Mouse (Mus musculus) forebrain, embryonic 14.5 days (tissue): Measurements from ENCODE around the gene Agbl1. TPM values are rescaled to one million over a fixed set of nuclear protein-coding genes. Genes with fewer than 3 reads are reported as not detected.

ENCODE experiments used
- ATAC-seq: fragments of 200-750 bp; cut with Nextera tagmentation; 2 replicates; pipeline ENCODE4 v1.8.0; 2017; ENCODE audit warnings: mild to moderate bottlenecking, moderate library complexity
- DNase-seq: peaks from one replicate; pipeline ENCODE4 v3.0.0-alpha.2; 2015; ENCODE audit warnings: low spot score
- H3K27ac ChIP-seq: fragments of 300-500 bp; sonication (generic); 2 replicates; pipeline ENCODE4 v1.5.1; 2014; ENCODE audit warnings: low read depth, mild to moderate bottlenecking, control low read depth, low read length, moderate library complexity
- H3K27me3 ChIP-seq: fragments of 300-500 bp; sonication (generic); replicated peaks from 2 replicates; pipeline ENCODE4 v1.6.1; 2014; ENCODE audit warnings: low read length, control low read depth, mixed read lengths; ENCODE audit not compliant: control insufficient read depth, insufficient read depth
- H3K36me3 ChIP-seq: fragments of 300-500 bp; sonication (generic); 2 replicates; pipeline ENCODE4 v1.6.1; 2014; ENCODE audit warnings: low read length, control low read depth; ENCODE audit not compliant: control insufficient read depth, insufficient read depth
- H3K4me1 ChIP-seq: fragments of 300-500 bp; sonication (generic); 2 replicates; pipeline ENCODE4 v1.6.1; 2014; ENCODE audit warnings: antibody characterized with exemption, low read length, control low read depth; ENCODE audit not compliant: control insufficient read depth, insufficient read depth
- H3K4me2 ChIP-seq: fragments of 300-500 bp; sonication (generic); 2 replicates; pipeline ENCODE4 v1.6.1; 2014; ENCODE audit warnings: mild to moderate bottlenecking, control low read depth, low read length
- H3K4me3 ChIP-seq: fragments of 300-500 bp; sonication (generic); 2 replicates; pipeline ENCODE4 v1.5.1; 2014; ENCODE audit warnings: low read depth, low read length, control low read depth
- H3K9ac ChIP-seq: fragments of 300-500 bp; sonication (generic); 2 replicates; pipeline ENCODE4 v1.6.1; 2014; ENCODE audit warnings: mild to moderate bottlenecking, low read length, control low read depth, moderate library complexity
- H3K9me3 ChIP-seq: fragments of 300-500 bp; sonication (generic); replicated peaks from 2 replicates; pipeline ENCODE4 v1.6.1; 2016; ENCODE audit warnings: low read length, control low read depth, mixed read lengths; ENCODE audit not compliant: control insufficient read depth
- WGBS: fragments of 180-500 bp; shearing (Covaris S2); extraction: QIAGEN DNeasy Blood & Tissue Kit; methylation state at CpG from one replicate; pipeline ENCODE4 v1.1.7; 2014; 5-methylcytosine and 5-hydroxymethylcytosine counted together
- polyA plus RNA-seq: library from polyadenylated mRNA; unstranded; fragments of >200 nt; fragmentation: Nextera tagmentation; extraction: Ambion mirVana; gene quantifications from 2 replicates; pipeline ENCODE4 v1.2.1, GENCODE M21; 2014

Gene Agbl1
- polyA plus RNA-seq, 1 experiment from 2014 or later: 0.09 TPM

GRCm38 (mm10) chr7:77029019-77029418 lies 799.3 kb downstream of the Agbl1 start:
- Histone ChIP-seq H3K36me3 (no peaks in the 10 kb centered on the region), H3K9ac (no peak overlapping the region), H3K27ac (no peak overlapping the region), H3K9me3 (no peaks in the 10 kb centered on the region), H3K4me3 (no peak overlapping the region), H3K4me1 (no peaks in the 10 kb centered on the region), H3K4me2 (no peak overlapping the region), H3K27me3 (no peaks in the 10 kb centered on the region)
- DNase-seq (no peak), ATAC-seq (no peak)

GRCm38 (mm10) chr7:77076033-77076432 lies 846.3 kb downstream of the Agbl1 start:
- H3K27me3 ChIP-seq: no peaks in the 10 kb centered on the region
- no peaks in the 10 kb centered on the region for H3K9me3 ChIP-seq
- no peak overlapping the region for H3K4me3 ChIP-seq
- no peaks in the 10 kb centered on the region for H3K4me1 ChIP-seq
- H3K36me3 ChIP-seq: no peaks in the 10 kb centered on the region
- no peak overlapping the region for H3K27ac ChIP-seq
- H3K4me2 ChIP-seq: no peak overlapping the region
- ATAC-seq (no peak), DNase-seq (peak; percentile 11)
- H3K9ac ChIP-seq: no peak overlapping the region

- Histone ChIP-seq H3K9me3 (no peaks in the 10 kb centered on the region), H3K4me1 (peaks cover 3% of the 10 kb centered on the region; the same call in 1 of the 2 replicates), H3K4me2 (no peak overlapping the region), H3K27ac (no peak overlapping the region), H3K9ac (no peak overlapping the region), H3K27me3 (no peaks in the 10 kb centered on the region), H3K4me3 (no peak overlapping the region), H3K36me3 (no peaks in the 10 kb centered on the region)
- 19% methylated on average over 1 of the region's 1 CpGs for WGBS
- DNase-seq (peak; percentile 59), ATAC-seq (no peak; the same call in 1 of the 2 replicates)
Observed at GRCm38 (mm10) chr7:77087266-77087665, 857.6 kb downstream of the Agbl1 start.

- Histone ChIP-seq H3K27me3 (no peaks in the 10 kb centered on the region), H3K9me3 (no peaks in the 10 kb centered on the region), H3K4me2 (no peak overlapping the region), H3K36me3 (no peaks in the 10 kb centered on the region), H3K27ac (no peak overlapping the region), H3K9ac (no peak overlapping the region), H3K4me3 (no peak overlapping the region), H3K4me1 (0 out of 2 replicates have a peak, but pooled peaks cover 3% of the 10 kb centered on the region)
- no peak for DNase-seq
- WGBS: 96% methylated on average over 2 of the region's 2 CpGs
- no peak for ATAC-seq
Observed at GRCm38 (mm10) chr7:77095153-77095552, 865.5 kb downstream of the Agbl1 start.

- Histone ChIP-seq H3K9ac (no peak overlapping the region), H3K27me3 (no peaks in the 10 kb centered on the region), H3K36me3 (no peaks in the 10 kb centered on the region), H3K4me3 (no peak overlapping the region), H3K4me1 (no peaks in the 10 kb centered on the region), H3K4me2 (no peak overlapping the region), H3K9me3 (no peaks in the 10 kb centered on the region), H3K27ac (no peak overlapping the region)
- WGBS: 97% methylated on average over 1 of the region's 1 CpGs
- ATAC-seq: no peak
- DNase-seq: no peak
Observed at GRCm38 (mm10) chr7:77114021-77114420, 884.3 kb downstream of the Agbl1 start.

GRCm38 (mm10) chr7:77129045-77129444 lies 899.4 kb downstream of the Agbl1 start:
- WGBS: 82% methylated on average over 1 of the region's 1 CpGs
- H3K9ac ChIP-seq: no peak overlapping the region
- no peak overlapping the region for H3K4me2 ChIP-seq
- ATAC-seq: no peak
- DNase-seq: no peak
- no peak overlapping the region for H3K4me3 ChIP-seq
- H3K4me1 ChIP-seq: peaks cover 6% of the 10 kb centered on the region; the same call in 1 of the 2 replicates
- no peaks in the 10 kb centered on the region for H3K27me3 ChIP-seq
- H3K9me3 ChIP-seq: no peaks in the 10 kb centered on the region
- H3K27ac ChIP-seq: no peak overlapping the region
- no peaks in the 10 kb centered on the region for H3K36me3 ChIP-seq

- peaks cover 6% of the 10 kb centered on the region; the same call in 1 of the 2 replicates for H3K4me1 ChIP-seq
- ATAC-seq (peak; percentile 59; the same call in 1 of the 2 replicates), DNase-seq (peak; percentile 62)
- H3K27ac ChIP-seq: no peak overlapping the region
- no peak overlapping the region for H3K9ac ChIP-seq
- H3K4me3 ChIP-seq: no peak overlapping the region
- H3K27me3 ChIP-seq: no peaks in the 10 kb centered on the region
- H3K4me2 ChIP-seq: 0 out of 2 replicates have a peak overlapping the region, but pooled peaks have one; percentile 8
- WGBS: 22% methylated on average over 7 of the region's 7 CpGs
- no peaks in the 10 kb centered on the region for H3K9me3 ChIP-seq
- H3K36me3 ChIP-seq: no peaks in the 10 kb centered on the region
Observed at GRCm38 (mm10) chr7:77131950-77132349, 902.3 kb downstream of the Agbl1 start.

GRCm38 (mm10) chr7:77132615-77133420 lies 903.1 kb downstream of the Agbl1 start:
- Histone ChIP-seq H3K4me1 (peaks cover 6% of the 10 kb centered on the region; the same call in 1 of the 2 replicates), H3K4me3 (no peak overlapping the region), H3K27ac (no peak overlapping the region), H3K4me2 (no peak overlapping the region), H3K9ac (no peak overlapping the region), H3K36me3 (no peaks in the 10 kb centered on the region), H3K27me3 (no peaks in the 10 kb centered on the region), H3K9me3 (no peaks in the 10 kb centered on the region)
- DNase-seq: peak; percentile 39
- 46% methylated on average over 15 of the region's 15 CpGs for WGBS
- ATAC-seq: peak; percentile 64

GRCm38 (mm10) chr7:77134860-77135259 lies 905.2 kb downstream of the Agbl1 start:
- Histone ChIP-seq H3K4me3 (no peak overlapping the region), H3K9ac (no peak overlapping the region), H3K36me3 (no peaks in the 10 kb centered on the region), H3K27ac (no peak overlapping the region), H3K4me1 (peaks cover 6% of the 10 kb centered on the region; the same call in 1 of the 2 replicates), H3K27me3 (no peaks in the 10 kb centered on the region), H3K4me2 (no peak overlapping the region), H3K9me3 (no peaks in the 10 kb centered on the region)
- no peak for DNase-seq
- 95% methylated on average over 2 of the region's 2 CpGs for WGBS
- ATAC-seq: no peak
